Mouse (Mus musculus) MEL (cell line): ENCODE measurements around the gene Styk1.
"Not testable (repeated sequence)": the region's sequence is repeated elsewhere in the genome, so short reads cannot be mapped to it uniquely, and the experiment has no call there.

Source experiments
- CHD2 ChIP-seq: IDR thresholded peaks from 2 replicates; pipeline ENCODE4 v1.6.1; 2011; ENCODE audit warnings: low read length, improper control_type of control experiment
- CTCF ChIP-seq, 3 experiments: IDR thresholded peaks in 2 of 3; conservative IDR thresholded peaks in 1 of 3; 2 replicates each; pipeline ENCODE4 v1.5.1; 2011 to 2012; ENCODE audit warnings: low read length in 3 of 3, low read depth in 2 of 3, mild to moderate bottlenecking in 2 of 3, improper control_type of control experiment in 1 of 3, inconsistent platforms in 1 of 3, mixed read lengths in 1 of 3, moderate library complexity in 1 of 3; ENCODE audit not compliant: control insufficient read depth in 1 of 3, insufficient read depth in 1 of 3, poor library complexity in 1 of 3, severe bottlenecking in 1 of 3
- EP300 ChIP-seq, 2 experiments: IDR thresholded peaks; 2 replicates each; pipeline ENCODE4 v1.6.1; 2011; ENCODE audit warnings: improper control_type of control experiment in 2 of 2, low read length in 2 of 2, low read depth in 1 of 2, mild to moderate bottlenecking in 1 of 2
- GABPA ChIP-seq: IDR thresholded peaks from 2 replicates; pipeline ENCODE4 v1.6.1; 2012; ENCODE audit warnings: low read depth, mild to moderate bottlenecking, inconsistent platforms, low read length, improper control_type of control experiment, moderate library complexity
- GATA1 ChIP-seq: IDR thresholded peaks from 2 replicates; pipeline ENCODE4 v1.6.1; 2011; ENCODE audit warnings: low read depth, low read length, improper control_type of control experiment
- MAFK ChIP-seq: IDR thresholded peaks from 2 replicates; pipeline ENCODE4 v1.6.1; 2011; ENCODE audit warnings: low read depth, mild to moderate bottlenecking, low read length, improper control_type of control experiment, borderline replicate concordance
- MAZ ChIP-seq: IDR thresholded peaks from 2 replicates; pipeline ENCODE4 v1.6.1; 2012; ENCODE audit warnings: low read depth, mild to moderate bottlenecking, inconsistent platforms, low read length, improper control_type of control experiment
- MXI1 ChIP-seq: IDR thresholded peaks from 2 replicates; pipeline ENCODE4 v1.6.1; 2011; ENCODE audit warnings: mild to moderate bottlenecking, low read depth, low read length, improper control_type of control experiment
- POLR2A ChIP-seq, 2 experiments: IDR thresholded peaks; 2 replicates each; pipeline ENCODE4 v1.6.1; 2011 to 2012; ENCODE audit warnings: low read length in 2 of 2, mild to moderate bottlenecking in 2 of 2, control low read depth in 1 of 2, improper control_type of control experiment in 1 of 2, low read depth in 1 of 2, moderate library complexity in 1 of 2; ENCODE audit not compliant: control insufficient read depth in 1 of 2, insufficient read depth in 1 of 2, poor library complexity in 1 of 2
- SMC3 ChIP-seq: IDR thresholded peaks from 2 replicates; pipeline ENCODE4 v1.6.1; 2011; ENCODE audit warnings: low read depth, low read length, improper control_type of control experiment
- TAL1 ChIP-seq: IDR thresholded peaks from 2 replicates; pipeline ENCODE4 v1.6.1; 2012; ENCODE audit warnings: mild to moderate bottlenecking, inconsistent platforms, low read length, moderate library complexity, mixed read lengths
- ZMIZ1 ChIP-seq: IDR thresholded peaks from 2 replicates; pipeline ENCODE4 v1.6.1; 2012; ENCODE audit warnings: low read depth, mild to moderate bottlenecking, inconsistent platforms, low read length, improper control_type of control experiment, moderate library complexity

GRCm38 (mm10) chr6:131278160-131278559 is 75.2 kb downstream of the Styk1 start:
- not testable (repeated sequence) for TF ChIP-seq EP300 (IDR thresholded peaks at IDR 0.05; ENCODE audit: low read depth in 1 of 2, low read length in 2 of 2); GATA1; POLR2A (IDR thresholded peaks at IDR 0.05; ENCODE audit: control insufficient read depth in 1 of 2, insufficient read depth in 1 of 2, low read depth in 1 of 2, low read length in 2 of 2, poor library complexity in 1 of 2); MAFK; SMC3; TAL1; CTCF (IDR thresholded peaks at IDR 0.05 in 2 of 3, conservative IDR thresholded peaks at IDR 0.05 in 1 of 3; ENCODE audit: control insufficient read depth in 1 of 3, insufficient read depth in 1 of 3, low read depth in 2 of 3, low read length in 3 of 3, poor library complexity in 1 of 3, severe bottlenecking in 1 of 3); MXI1; ZMIZ1; MAZ; CHD2; GABPA
